Mouse (Mus musculus) mature B cell (primary cell): ENCODE data around the gene Hoxa3.

ENCODE experiments used
- in situ Hi-C: fragments of 300-500 bp; cut with MboI; formaldehyde crosslinking; loops from 2 replicates; pipeline ENCODE4 v1.14.3; 2019

Hoxa3 gene

GRCm38 (mm10) chr6:52221993-52222685, 9.0 kb upstream of the Hoxa3 start:
- in situ Hi-C loops = loop anchor here (10.0 kb wide), 2 partner anchors 637 to 837 kb away; no protein-coding TSS in a partner anchor

- in situ Hi-C loops = loop anchor here (10.0 kb wide), 2 partner anchors 637 to 837 kb away; no protein-coding TSS in a partner anchor
Observed at GRCm38 (mm10) chr6:52221337-52221992, 8.3 kb upstream of the Hoxa3 start, which contains the start of gene Hoxa7. Hoxa7 (minus strand) TSS chr6:52221854.

GRCm38 (mm10) chr6:52220865-52221310, 7.8 kb upstream of the Hoxa3 start:
- in situ Hi-C loops = loop anchor here (10.0 kb wide), 2 partner anchors 636 to 836 kb away; no protein-coding TSS in a partner anchor

- in situ Hi-C loops = loop anchor here (10.0 kb wide), 2 partner anchors 635 to 835 kb away; no protein-coding TSS in a partner anchor
Observed at GRCm38 (mm10) chr6:52220003-52220864, 7.1 kb upstream of the Hoxa3 start.

GRCm38 (mm10) chr6:52219234-52219942, 6.3 kb upstream of the Hoxa3 start:
- in situ Hi-C loops = no loop called here

GRCm38 (mm10) chr6:52218643-52219215, 5.6 kb upstream of the Hoxa3 start:
- in situ Hi-C loops = no loop called here

- in situ Hi-C loops = no loop called here
Observed at GRCm38 (mm10) chr6:52217895-52218642, 4.9 kb upstream of the Hoxa3 start.

- in situ Hi-C loops = no loop called here
Observed at GRCm38 (mm10) chr6:52217459-52217768, 4.3 kb upstream of the Hoxa3 start.

GRCm38 (mm10) chr6:52216691-52217458, 3.7 kb upstream of the Hoxa3 start:
- in situ Hi-C loops = no loop called here

GRCm38 (mm10) chr6:52215771-52216535, 2.8 kb upstream of the Hoxa3 start:
- in situ Hi-C loops = no loop called here

GRCm38 (mm10) chr6:52215070-52215469, 1.9 kb upstream of the Hoxa3 start:
- in situ Hi-C loops = no loop called here

- in situ Hi-C loops = no loop called here
Observed at GRCm38 (mm10) chr6:52214271-52214670, 1.1 kb upstream of the Hoxa3 start.

- in situ Hi-C loops = no loop called here
Observed at GRCm38 (mm10) chr6:52212556-52213118, 499 bp downstream of the Hoxa3 start.

- in situ Hi-C loops = no loop called here
Observed at GRCm38 (mm10) chr6:52211961-52212360, 1.2 kb downstream of the Hoxa3 start.

- in situ Hi-C loops = no loop called here
Observed at GRCm38 (mm10) chr6:52211170-52211935, 1.8 kb downstream of the Hoxa3 start.

- in situ Hi-C loops = no loop called here
Observed at GRCm38 (mm10) chr6:52209685-52210046, 3.5 kb downstream of the Hoxa3 start.

GRCm38 (mm10) chr6:52208868-52209684, 4.1 kb downstream of the Hoxa3 start:
- in situ Hi-C loops = no loop called here
